Mouse (Mus musculus) embryo, embryonic 11.5 days (tissue): ENCODE data around the gene Pbp2.

Experiments
- DNase-seq: peaks from one replicate; pipeline ENCODE4 v3.0.0-alpha.2; 2012; ENCODE audit warnings: low read depth, low spot score

Pbp2 gene

DNA sequence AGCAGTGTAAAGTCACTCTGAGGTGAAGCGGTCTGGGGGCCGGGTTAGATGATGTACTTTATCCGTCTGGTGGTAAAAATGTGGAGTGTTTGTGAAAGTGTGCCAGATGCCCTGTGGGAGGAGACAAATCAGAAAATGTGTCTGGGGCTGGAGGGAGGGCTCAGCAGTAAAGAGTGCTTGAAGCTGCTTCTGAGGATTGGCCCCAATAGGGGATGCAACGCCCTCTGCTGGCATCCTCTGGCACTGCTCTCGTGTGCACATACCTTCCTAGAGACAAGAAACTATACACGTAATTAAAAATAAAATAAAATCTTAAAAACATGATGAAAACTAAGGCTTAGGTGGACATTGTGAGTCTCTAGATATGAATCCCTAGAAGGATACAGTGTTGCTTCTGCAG is 49.8 kb downstream of the Pbp2 start:
- no peak for DNase-seq
